Mouse (Mus musculus) layer of hippocampus, adult 18-20 months (tissue): ENCODE results near the gene Mctp1. TPM values are rescaled to one million over a fixed set of nuclear protein-coding genes. Genes with fewer than 3 reads are reported as not detected.
"Not testable (repeated sequence)": the region's sequence is repeated elsewhere in the genome, so short reads cannot be mapped to it uniquely, and the experiment has no call there.

Source experiments
- DNase-seq, 2 experiments: peaks; one replicate each; pipeline ENCODE4 v3.0.0; 2022; ENCODE audit warnings: low spot score in 2 of 2
- total RNA-seq, 2 experiments: library from RNA; stranded (reverse); gene quantifications; 2 replicates each; pipeline ENCODE4 v1.2.3; 2021

Gene Mctp1
- total RNA-seq, 2 experiments from 2014 or later: 52.1 to 53.4 TPM

GRCm38 (mm10) chr13:76927875-76928440, 543.6 kb downstream of the Mctp1 start:
- no peak for DNase-seq

GRCm38 (mm10) chr13:76929152-76929551, 544.8 kb downstream of the Mctp1 start:
- DNase-seq: no peak

- DNase-seq: no peak
These were observed 548.6 kb downstream of the Mctp1 start for GRCm38 (mm10) chr13:76932933-76933332.

GRCm38 (mm10) chr13:76949234-76949633, 564.9 kb downstream of the Mctp1 start:
- peak in 1 of 2 experiments; percentile 36 for DNase-seq

- DNase-seq: no peak
These were observed 583.3 kb downstream of the Mctp1 start for GRCm38 (mm10) chr13:76967588-76967987.

- peak; percentile 33 to 76 for DNase-seq
These were observed 585.1 kb downstream of the Mctp1 start for GRCm38 (mm10) chr13:76969386-76969785.

- DNase-seq: not testable (repeated sequence)
These were observed 586.7 kb downstream of the Mctp1 start for GRCm38 (mm10) chr13:76971046-76971445.

GRCm38 (mm10) chr13:77002628-77003027, 618.3 kb downstream of the Mctp1 start:
- DNase-seq: no peak

- no peak for DNase-seq
These were observed 619.3 kb downstream of the Mctp1 start for GRCm38 (mm10) chr13:77003684-77004083.

- DNase-seq: no peak
These were observed 634.5 kb downstream of the Mctp1 start for GRCm38 (mm10) chr13:77018851-77019250.

- DNase-seq: no peak
These were observed 645.3 kb downstream of the Mctp1 start for GRCm38 (mm10) chr13:77029594-77029993.

GRCm38 (mm10) chr13:77043375-77043774, 659.0 kb downstream of the Mctp1 start:
- DNase-seq: no peak

GRCm38 (mm10) chr13:77045375-77045774, 661.0 kb downstream of the Mctp1 start:
- DNase-seq: no peak

GRCm38 (mm10) chr13:77046416-77046815, 662.1 kb downstream of the Mctp1 start:
- DNase-seq: peak in 1 of 2 experiments; percentile 22

GRCm38 (mm10) chr13:77047179-77047931, 663.0 kb downstream of the Mctp1 start:
- DNase-seq: peak in 1 of 2 experiments; percentile 32

- peak; percentile 53 to 78 for DNase-seq
These were observed 664.1 kb downstream of the Mctp1 start for GRCm38 (mm10) chr13:77048461-77048860.

- DNase-seq: no peak
These were observed 665.4 kb downstream of the Mctp1 start for GRCm38 (mm10) chr13:77049736-77050135.

GRCm38 (mm10) chr13:77063221-77063620, 678.9 kb downstream of the Mctp1 start:
- DNase-seq: no peak

- no peak for DNase-seq
These were observed 684.5 kb downstream of the Mctp1 start for GRCm38 (mm10) chr13:77068847-77069246.

- DNase-seq: no peak
These were observed 687.7 kb downstream of the Mctp1 start for GRCm38 (mm10) chr13:77072030-77072429.
